Mouse (Mus musculus) liver, embryonic 14.5 days (tissue): ENCODE data around the gene Pgd. TPM values are rescaled to one million over a fixed set of nuclear protein-coding genes. Genes with fewer than 3 reads are reported as not detected.

Experiments
- ATAC-seq: fragments of 200-750 bp; cut with Nextera tagmentation; 2 replicates; pipeline ENCODE4 v1.8.0; 2017; ENCODE audit warnings: moderate number of reproducible peaks, mild to moderate bottlenecking, moderate library complexity; ENCODE audit not compliant: insufficient read depth
- DNase-seq, 3 experiments: peaks; one replicate each; pipeline ENCODE4 v3.0.0-alpha.2; 2012 to 2013; ENCODE audit warnings: low read depth in 3 of 3, low spot score in 3 of 3
- H3K27ac ChIP-seq: fragments of 300-500 bp; sonication (generic); 2 replicates; pipeline ENCODE4 v1.5.1; 2014; ENCODE audit warnings: moderate library complexity, mild to moderate bottlenecking, control low read depth, inconsistent platforms
- H3K27me3 ChIP-seq: fragments of 300-500 bp; sonication (generic); 2 replicates; pipeline ENCODE4 v1.6.1; 2014; ENCODE audit warnings: mild to moderate bottlenecking, low read length, moderate library complexity; ENCODE audit not compliant: control insufficient read depth, insufficient read depth
- H3K36me3 ChIP-seq: fragments of 300-500 bp; sonication (generic); replicated peaks from 2 replicates; pipeline ENCODE4 v1.6.1; 2014; ENCODE audit warnings: low read depth; ENCODE audit not compliant: control insufficient read depth, insufficient read depth
- H3K4me1 ChIP-seq, 2 experiments: fragments of 200-500 bp in 1 of 2; fragments of 300-500 bp in 1 of 2; sonication (generic) in 1 of 2; replicated peaks; 2 replicates each; pipeline ENCODE4 v1.6.1; 2012 to 2014; ENCODE audit warnings: antibody characterized with exemption in 1 of 2, inconsistent platforms in 1 of 2, low read length in 1 of 2; ENCODE audit not compliant: control insufficient read depth in 2 of 2, insufficient read depth in 2 of 2
- H3K4me2 ChIP-seq: fragments of 300-500 bp; sonication (generic); 2 replicates; pipeline ENCODE4 v1.6.1; 2014; ENCODE audit warnings: low read depth, mild to moderate bottlenecking, control low read depth, moderate library complexity
- H3K4me3 ChIP-seq, 2 experiments: fragments of 200-500 bp in 1 of 2; fragments of 300-500 bp in 1 of 2; sonication (generic) in 1 of 2; 2 replicates each; pipeline ENCODE4 v1.5.1; 2012 to 2014; ENCODE audit warnings: low read depth in 2 of 2, low read length in 2 of 2, mild to moderate bottlenecking in 2 of 2, control low read depth in 1 of 2, inconsistent platforms in 1 of 2, moderate library complexity in 1 of 2; ENCODE audit not compliant: insufficient read depth in 1 of 2
- H3K9ac ChIP-seq: fragments of 300-500 bp; sonication (generic); replicated peaks from 2 replicates; pipeline ENCODE4 v1.6.1; 2014; ENCODE audit warnings: mild to moderate bottlenecking, control low read depth, moderate library complexity
- H3K9me3 ChIP-seq: fragments of 300-500 bp; sonication (generic); 2 replicates; pipeline ENCODE4 v1.6.1; 2016; ENCODE audit warnings: low read length, mixed read lengths; ENCODE audit not compliant: control insufficient read depth
- CTCF ChIP-seq: IDR thresholded peaks from 2 replicates; pipeline ENCODE4 v1.5.1; 2016; ENCODE audit warnings: antibody characterized with exemption, low read depth, control low read depth
- EP300 ChIP-seq: IDR thresholded peaks from 2 replicates; pipeline ENCODE4 v1.6.1; 2016; ENCODE audit warnings: antibody characterized with exemption, low read depth
- WGBS: fragments of 180-500 bp; shearing (Covaris S2); extraction: QIAGEN DNeasy Blood & Tissue Kit; methylation state at CpG from one replicate; pipeline ENCODE4 v1.1.7; 2014; ENCODE audit not compliant: insufficient replicate concordance; 5-methylcytosine and 5-hydroxymethylcytosine counted together
- polyA plus RNA-seq, 2 experiments: library from polyadenylated mRNA; depleted of rRNA in 1 of 2; stranded (reverse) in 1 of 2; unstranded in 1 of 2; fragments of >200 nt; fragmentation: Nextera tagmentation in 1 of 2; extraction: Ambion mirVana in 1 of 2; gene quantifications; 2 replicates each; pipeline versions ENCODE4 v1.2.1 to v1.2.3; 2012 to 2014

Pgd gene
- polyA plus RNA-seq, 2 experiments, result 25.5 to 44.6 TPM

DNA sequence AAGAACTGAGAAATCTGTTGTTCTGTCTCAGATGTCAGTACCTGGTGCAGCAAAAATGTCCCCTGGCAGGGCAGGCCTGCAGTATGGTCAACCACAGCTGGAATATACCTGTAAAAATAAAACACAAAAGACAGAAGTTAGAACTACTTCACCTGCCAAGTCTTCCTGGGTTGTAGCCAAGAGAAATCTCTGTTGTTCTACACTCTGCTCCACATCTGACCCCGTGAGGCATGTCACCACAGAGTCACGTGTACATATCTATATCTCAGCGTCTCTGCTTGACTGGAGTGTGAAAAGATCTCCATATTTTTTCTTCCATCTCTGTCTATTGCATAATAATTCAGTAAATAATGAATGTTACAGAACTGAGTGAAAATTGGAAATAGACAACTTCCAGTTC, 35.9 kb upstream of the Pgd start:
- ATAC-seq, result no peak
- 69% methylated on average over 3 of the region's 3 CpGs for WGBS

DNA sequence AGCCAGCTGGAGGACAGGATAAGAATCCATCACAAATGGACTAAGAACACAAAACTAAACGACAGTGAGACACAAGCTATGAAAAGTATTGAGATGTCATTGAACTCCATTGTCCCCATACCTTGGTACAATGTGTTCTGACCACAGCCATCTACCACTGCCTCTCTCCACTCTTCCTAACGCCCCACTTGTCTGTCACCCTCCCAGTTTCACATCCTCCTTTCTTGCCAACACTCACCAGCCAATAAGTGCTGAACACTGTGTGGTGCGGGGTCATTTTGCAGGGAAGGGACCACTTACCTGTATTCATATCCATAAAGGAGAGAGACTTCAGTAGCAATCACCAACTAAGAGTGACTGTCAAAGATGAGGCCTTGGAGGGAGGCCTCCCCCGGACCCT, 34.5 kb upstream of the Pgd start:
- no peak for TF ChIP-seq CTCF
- TF ChIP-seq EP300, result no peak
- no peak for DNase-seq
- Histone ChIP-seq H3K27me3 (no peaks in the 10 kb centered on the region), H3K4me1 (no peaks in the 10 kb centered on the region), H3K4me2 (no peak overlapping the region), H3K4me3 (no peak overlapping the region), H3K27ac (no peak overlapping the region), H3K9ac (no peak overlapping the region), H3K9me3 (no peaks in the 10 kb centered on the region), H3K36me3 (no peaks in the 10 kb centered on the region)
- ATAC-seq, result no peak
- 60% methylated on average over 4 of the region's 4 CpGs for whole genome bisulfite sequencing

More for the DNA sequence above, 35.9 kb upstream of the Pgd start:
- Histone ChIP-seq H3K4me2 (no peak overlapping the region), H3K4me3 (no peak overlapping the region), H3K4me1 (no peaks in the 10 kb centered on the region), H3K9me3 (no peaks in the 10 kb centered on the region), H3K27me3 (no peaks in the 10 kb centered on the region), H3K9ac (no peak overlapping the region), H3K36me3 (no peaks in the 10 kb centered on the region), H3K27ac (no peak overlapping the region)
- no peak for DNase-seq
- TF ChIP-seq EP300 (no peak), CTCF (no peak)

DNA sequence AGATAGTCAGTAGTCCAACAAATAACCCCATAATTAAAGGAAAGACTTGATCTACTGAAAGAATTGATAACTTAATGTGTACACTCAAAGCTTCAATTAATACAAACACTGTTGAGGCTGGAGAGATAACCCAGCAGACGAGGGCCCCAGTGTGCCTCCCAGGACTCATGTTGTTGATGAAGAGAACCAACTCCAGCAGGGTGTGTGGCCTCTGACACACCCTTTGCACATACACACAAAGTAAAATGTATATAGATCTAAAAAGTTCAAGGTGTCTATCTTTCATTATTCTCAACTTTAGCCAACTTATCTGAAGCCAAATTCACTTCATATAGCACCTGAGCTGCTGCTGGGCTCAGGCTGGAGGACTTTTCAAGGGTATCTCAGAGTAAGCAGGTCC, 30.6 kb upstream of the Pgd start:
- Histone ChIP-seq H3K4me2 (no peak overlapping the region), H3K4me3 (no peak overlapping the region), H3K9ac (no peak overlapping the region), H3K27me3 (no peaks in the 10 kb centered on the region), H3K36me3 (no peaks in the 10 kb centered on the region), H3K27ac (no peak overlapping the region), H3K4me1 (no peaks in the 10 kb centered on the region), H3K9me3 (no peaks in the 10 kb centered on the region)
- WGBS, result 21% methylated on average over 1 of the region's 1 CpGs
- no peak for DNase-seq
- TF ChIP-seq CTCF (no peak), EP300 (no peak)
- ATAC-seq, result no peak

DNA sequence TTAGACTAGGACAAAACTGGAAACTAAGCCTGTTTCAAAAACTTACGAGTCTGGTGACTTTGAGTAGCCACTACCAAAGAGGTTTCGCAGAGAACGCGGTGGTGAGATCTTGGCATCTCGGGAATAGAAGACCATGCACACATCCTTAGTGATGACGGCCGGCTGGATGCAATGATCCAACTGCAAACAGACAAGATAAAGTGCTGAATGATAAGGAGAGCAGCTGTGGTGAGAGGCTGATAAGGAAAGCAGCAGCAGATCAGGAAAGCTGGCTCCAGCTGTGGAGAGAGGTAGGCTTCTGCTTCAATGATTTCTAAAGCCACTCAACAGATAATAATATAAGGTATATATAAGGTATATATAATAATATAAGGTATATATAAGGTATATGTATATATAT, 24.5 kb upstream of the Pgd start:
- WGBS, result 62% methylated on average over 7 of the region's 7 CpGs
- no peak for DNase-seq
- Histone ChIP-seq H3K9me3 (no peaks in the 10 kb centered on the region), H3K4me1 (no peaks in the 10 kb centered on the region), H3K27me3 (no peaks in the 10 kb centered on the region), H3K36me3 (no peaks in the 10 kb centered on the region), H3K9ac (no peak overlapping the region), H3K4me3 (no peak overlapping the region), H3K4me2 (no peak overlapping the region), H3K27ac (no peak overlapping the region)
- no peak for ATAC-seq
- TF ChIP-seq CTCF (no peak), EP300 (no peak)

DNA sequence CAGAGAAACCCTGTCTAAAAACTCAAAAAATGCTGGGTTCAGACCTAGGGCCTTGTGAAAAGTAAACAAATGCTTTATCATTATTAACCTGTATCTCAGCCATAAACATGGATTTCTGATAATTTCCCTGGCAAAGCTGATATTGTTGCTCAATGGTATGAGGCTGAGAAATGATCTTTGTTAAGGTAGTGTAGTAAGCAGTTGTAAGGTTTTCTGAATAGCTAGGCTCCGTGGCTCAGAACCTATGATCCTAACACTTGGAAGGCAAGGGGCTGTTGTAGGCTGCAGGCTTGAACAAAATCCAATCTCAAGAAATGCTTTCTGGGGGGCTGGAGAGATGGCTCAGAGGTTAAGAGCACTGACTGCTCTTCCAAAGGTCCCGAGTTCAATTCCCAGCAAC, 22.0 kb upstream of the Pgd start:
- H3K4me3 ChIP-seq, result no peak overlapping the region
- no peaks in the 10 kb centered on the region for H3K4me1 ChIP-seq
- H3K9ac ChIP-seq, result no peak overlapping the region
- no peaks in the 10 kb centered on the region for H3K36me3 ChIP-seq
- ATAC-seq, result no peak
- H3K27ac ChIP-seq, result no peak overlapping the region
- no peak for TF ChIP-seq CTCF
- no peak for TF ChIP-seq EP300
- DNase-seq, result no peak
- no peaks in the 10 kb centered on the region for H3K9me3 ChIP-seq
- 53% methylated on average over 2 of the region's 2 CpGs for WGBS
- H3K27me3 ChIP-seq, result no peaks in the 10 kb centered on the region
- H3K4me2 ChIP-seq, result no peak overlapping the region
